Mouse (Mus musculus) heart, embryonic 16.5 days (tissue): ENCODE data around the gene Gli1. TPM values are rescaled to one million over a fixed set of nuclear protein-coding genes. Genes with fewer than 3 reads are reported as not detected.

Experiments
- ATAC-seq: fragments of 200-750 bp; cut with Nextera tagmentation; replicated peaks from 2 replicates; pipeline ENCODE4 v1.8.0; 2017; ENCODE audit warnings: moderate number of reproducible peaks; ENCODE audit not compliant: insufficient read depth, low FRiP score; ENCODE audit errors: extremely low read depth
- H3K27ac ChIP-seq: fragments of 300-500 bp; sonication (generic); 2 replicates; pipeline ENCODE4 v1.5.1; 2014; ENCODE audit warnings: mild to moderate bottlenecking, low read length, control low read depth, moderate library complexity
- H3K27me3 ChIP-seq: fragments of 300-500 bp; sonication (generic); 2 replicates; pipeline ENCODE4 v1.6.1; 2014; ENCODE audit warnings: low read length, mixed read lengths; ENCODE audit not compliant: control insufficient read depth, insufficient read depth
- H3K36me3 ChIP-seq: fragments of 300-500 bp; sonication (generic); 2 replicates; pipeline ENCODE4 v1.6.1; 2014; ENCODE audit not compliant: control insufficient read depth, insufficient read depth
- H3K4me1 ChIP-seq: fragments of 300-500 bp; sonication (generic); 2 replicates; pipeline ENCODE4 v1.6.1; 2014; ENCODE audit warnings: low read length, mixed read lengths; ENCODE audit not compliant: control insufficient read depth, insufficient read depth
- H3K4me2 ChIP-seq: fragments of 300-500 bp; sonication (generic); 2 replicates; pipeline ENCODE4 v1.6.1; 2014; ENCODE audit warnings: low read depth, mild to moderate bottlenecking, control low read depth, low read length
- H3K4me3 ChIP-seq: fragments of 300-500 bp; sonication (generic); 2 replicates; pipeline ENCODE4 v1.5.1; 2014; ENCODE audit warnings: mild to moderate bottlenecking, control low read depth, low read length
- H3K9ac ChIP-seq: fragments of 300-500 bp; sonication (generic); 2 replicates; pipeline ENCODE4 v1.6.1; 2014; ENCODE audit warnings: low read length, control low read depth
- H3K9me3 ChIP-seq: fragments of 300-500 bp; sonication (generic); replicated peaks from 2 replicates; pipeline ENCODE4 v1.6.1; 2016; ENCODE audit warnings: low read length; ENCODE audit not compliant: control insufficient read depth
- WGBS: fragments of 180-500 bp; shearing (Covaris S2); extraction: QIAGEN DNeasy Blood & Tissue Kit; methylation state at CpG from one replicate; pipeline ENCODE4 v1.1.7; 2014; 5-methylcytosine and 5-hydroxymethylcytosine counted together
- polyA plus RNA-seq: library from polyadenylated mRNA; unstranded; fragments of >200 nt; fragmentation: Nextera tagmentation; extraction: Ambion mirVana; gene quantifications from 2 replicates; pipeline ENCODE4 v1.2.1, GENCODE M21; 2015

Gene Gli1
- polyA plus RNA-seq, 1 experiment from 2014 or later = 0.91 TPM

GRCm38 (mm10) chr10:127287936-127288293, 53.9 kb downstream of the Gli1 start:
- Histone ChIP-seq H3K4me1 (peaks cover 45% of the 10 kb centered on the region), H3K9ac (peak overlapping the region; percentile 91), H3K27me3 (no peaks in the 10 kb centered on the region), H3K4me3 (peak overlapping the region; percentile 86), H3K27ac (peak overlapping the region; percentile 100), H3K36me3 (peaks cover 36% of the 10 kb centered on the region), H3K9me3 (no peaks in the 10 kb centered on the region), H3K4me2 (peak overlapping the region; percentile 90)
- 3% methylated on average over 3 of the region's 3 CpGs for WGBS
- ATAC-seq = no peak

GRCm38 (mm10) chr10:127287271-127287935, 54.4 kb downstream of the Gli1 start:
- Histone ChIP-seq H3K9ac (peak overlapping the region; percentile 91), H3K27ac (peak overlapping the region; percentile 100), H3K9me3 (no peaks in the 10 kb centered on the region), H3K27me3 (no peaks in the 10 kb centered on the region), H3K36me3 (peaks cover 41% of the 10 kb centered on the region), H3K4me2 (peak overlapping the region; percentile 90), H3K4me3 (peak overlapping the region; percentile 86), H3K4me1 (peaks cover 45% of the 10 kb centered on the region)
- WGBS = 64% methylated on average over 15 of the region's 15 CpGs
- ATAC-seq = no peak

DNA sequence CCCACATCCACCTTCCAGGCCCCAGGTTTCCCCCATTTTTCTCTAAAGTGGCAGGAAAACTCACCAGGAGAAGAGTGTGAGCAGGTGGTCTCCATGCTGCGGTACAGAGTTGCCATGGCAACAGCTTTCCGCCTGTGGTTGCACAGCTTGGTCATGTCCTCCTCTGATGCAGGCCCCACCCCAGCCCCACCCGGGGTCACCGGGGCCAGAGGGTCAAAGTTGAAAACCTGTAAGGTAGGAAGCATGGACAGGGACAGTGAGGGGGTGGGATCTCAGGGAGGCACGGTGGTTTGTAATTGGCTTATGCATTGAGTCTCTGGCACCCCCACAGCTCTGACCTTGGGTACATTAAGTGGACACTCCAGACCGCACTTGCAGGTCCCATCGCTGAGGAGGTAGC, 55.0 kb downstream of the Gli1 start:
- Histone ChIP-seq H3K27me3 (no peaks in the 10 kb centered on the region), H3K9me3 (no peaks in the 10 kb centered on the region), H3K36me3 (peaks cover 48% of the 10 kb centered on the region), H3K4me3 (peak overlapping the region; percentile 86; the same call in 1 of the 2 replicates), H3K9ac (peak overlapping the region; percentile 91; the same call in 1 of the 2 replicates), H3K4me2 (peak overlapping the region; percentile 90), H3K4me1 (peaks cover 38% of the 10 kb centered on the region), H3K27ac (no peak overlapping the region)
- 56% methylated on average over 7 of the region's 7 CpGs for WGBS
- ATAC-seq = no peak

GRCm38 (mm10) chr10:127286194-127286593, 55.6 kb downstream of the Gli1 start:
- Histone ChIP-seq H3K27me3 (no peaks in the 10 kb centered on the region), H3K27ac (no peak overlapping the region), H3K9ac (no peak overlapping the region), H3K4me2 (no peak overlapping the region; the same call in 1 of the 2 replicates), H3K9me3 (no peaks in the 10 kb centered on the region), H3K4me3 (no peak overlapping the region), H3K36me3 (peaks cover 53% of the 10 kb centered on the region), H3K4me1 (peaks cover 35% of the 10 kb centered on the region)
- ATAC-seq = no peak
- WGBS = 81% methylated on average over 7 of the region's 7 CpGs

DNA sequence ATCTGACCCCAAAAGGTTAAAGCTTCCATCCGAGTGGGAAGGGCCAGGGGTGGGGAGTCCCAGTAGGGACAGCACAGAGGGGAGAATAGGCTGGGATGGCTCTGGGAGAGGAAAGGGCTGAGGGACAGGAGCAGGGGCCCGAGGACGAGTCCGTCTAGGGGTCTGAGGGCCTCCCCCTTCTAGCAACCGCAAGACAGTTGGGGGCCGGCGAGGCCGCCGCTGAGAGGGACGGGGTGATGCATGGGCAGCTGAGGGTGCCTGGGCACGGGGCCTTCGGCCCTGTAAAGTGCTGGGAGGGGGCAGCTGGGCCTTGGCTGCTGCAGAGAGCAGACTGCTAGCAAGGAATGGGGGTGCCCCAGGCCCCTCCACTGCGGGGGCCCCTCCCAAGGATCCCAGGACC, 56.1 kb downstream of the Gli1 start:
- no peaks in the 10 kb centered on the region for H3K9me3 ChIP-seq
- H3K4me3 ChIP-seq = no peak overlapping the region
- WGBS = 85% methylated on average over 12 of the region's 13 CpGs
- no peak for ATAC-seq
- no peak overlapping the region; the same call in 1 of the 2 replicates for H3K9ac ChIP-seq
- peaks cover 35% of the 10 kb centered on the region for H3K4me1 ChIP-seq
- no peaks in the 10 kb centered on the region for H3K27me3 ChIP-seq
- H3K27ac ChIP-seq = no peak overlapping the region
- peaks cover 55% of the 10 kb centered on the region for H3K36me3 ChIP-seq
- H3K4me2 ChIP-seq = no peak overlapping the region

- ATAC-seq = no peak
- Histone ChIP-seq H3K4me3 (no peak overlapping the region), H3K27me3 (no peaks in the 10 kb centered on the region), H3K4me1 (peaks cover 34% of the 10 kb centered on the region), H3K9ac (no peak overlapping the region), H3K9me3 (no peaks in the 10 kb centered on the region), H3K27ac (no peak overlapping the region), H3K36me3 (peaks cover 61% of the 10 kb centered on the region), H3K4me2 (no peak overlapping the region)
- 81% methylated on average over 11 of the region's 11 CpGs for WGBS
Observed at GRCm38 (mm10) chr10:127284724-127285500, 56.9 kb downstream of the Gli1 start.

DNA sequence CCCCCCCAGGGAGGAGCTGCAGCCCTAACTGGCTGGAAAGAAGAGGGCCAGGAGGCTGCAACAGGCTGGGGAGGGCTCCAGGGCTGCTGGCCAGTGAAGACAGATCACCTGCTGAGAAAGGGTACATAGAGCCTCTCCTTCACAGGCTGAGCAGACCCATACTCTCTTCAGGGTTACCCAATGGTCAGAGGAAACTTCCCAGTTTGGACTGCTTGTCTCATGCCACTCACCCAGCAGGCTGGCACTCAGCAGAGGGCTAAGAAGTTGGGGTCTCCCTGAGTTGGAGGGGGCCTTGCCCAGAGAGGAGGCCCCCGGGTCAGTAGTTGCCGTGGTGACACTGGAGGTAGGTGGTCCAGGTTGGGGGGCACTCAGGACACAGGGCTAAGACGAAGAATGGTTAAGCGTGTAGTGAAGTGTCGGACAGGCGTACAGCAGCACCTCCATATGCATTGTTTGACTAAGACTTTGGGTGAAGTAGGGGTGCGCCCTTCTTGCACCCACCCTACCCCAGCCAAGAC, 57.6 kb downstream of the Gli1 start:
- Histone ChIP-seq H3K9me3 (no peaks in the 10 kb centered on the region), H3K4me3 (no peak overlapping the region), H3K36me3 (peaks cover 69% of the 10 kb centered on the region), H3K9ac (no peak overlapping the region), H3K4me1 (peaks cover 28% of the 10 kb centered on the region), H3K27ac (no peak overlapping the region), H3K4me2 (no peak overlapping the region), H3K27me3 (no peaks in the 10 kb centered on the region)
- no peak for ATAC-seq
- WGBS = 93% methylated on average over 7 of the region's 7 CpGs

- H3K9ac ChIP-seq = peak overlapping the region; percentile 7; the same call in 1 of the 2 replicates
- no peak overlapping the region for H3K4me3 ChIP-seq
- ATAC-seq = no peak
- no peak overlapping the region for H3K4me2 ChIP-seq
- no peaks in the 10 kb centered on the region for H3K27me3 ChIP-seq
- peaks cover 79% of the 10 kb centered on the region for H3K36me3 ChIP-seq
- WGBS = 61% methylated on average over 13 of the region's 13 CpGs
- peak overlapping the region; percentile 21; the same call in 1 of the 2 replicates for H3K27ac ChIP-seq
- no peaks in the 10 kb centered on the region for H3K9me3 ChIP-seq
- peaks cover 26% of the 10 kb centered on the region for H3K4me1 ChIP-seq
Observed at GRCm38 (mm10) chr10:127282620-127283215, 59.1 kb downstream of the Gli1 start.
